Mouse (Mus musculus) erythroblast, embryonic 14.5 days (primary cell): ENCODE results near the gene Angel1.

Experiments used
- GATA1 ChIP-seq: IDR thresholded peaks from 2 replicates; pipeline ENCODE4 v1.6.1; 2012; ENCODE audit warnings: low read length, inconsistent platforms, mixed read lengths
- TAL1 ChIP-seq: IDR thresholded peaks from 3 replicates; pipeline ENCODE4 v1.6.1; 2012; ENCODE audit warnings: low read length, inconsistent platforms, mixed read lengths

- TF ChIP-seq TAL1: no peak
- no peak for TF ChIP-seq GATA1
Measured at GRCm38 (mm10) chr12:86659447-86659968, 66.8 kb downstream of the Angel1 start.
